Mouse (Mus musculus) olfactory bulb, adult 2 months (tissue): ENCODE measurements around the gene Kdelc2.

Experiments
- CTCF ChIP-seq: fragments of 200-500 bp; IDR thresholded peaks from 2 replicates; pipeline ENCODE4 v1.5.1; 2012; ENCODE audit warnings: low read depth, mild to moderate bottlenecking, low read length, moderate library complexity; ENCODE audit not compliant: insufficient read depth
- POLR2A ChIP-seq: fragments of 200-500 bp; IDR thresholded peaks from 2 replicates; pipeline ENCODE4 v1.6.1; 2012; ENCODE audit warnings: mild to moderate bottlenecking, low read depth, low read length, moderate library complexity; ENCODE audit not compliant: insufficient read depth

DNA sequence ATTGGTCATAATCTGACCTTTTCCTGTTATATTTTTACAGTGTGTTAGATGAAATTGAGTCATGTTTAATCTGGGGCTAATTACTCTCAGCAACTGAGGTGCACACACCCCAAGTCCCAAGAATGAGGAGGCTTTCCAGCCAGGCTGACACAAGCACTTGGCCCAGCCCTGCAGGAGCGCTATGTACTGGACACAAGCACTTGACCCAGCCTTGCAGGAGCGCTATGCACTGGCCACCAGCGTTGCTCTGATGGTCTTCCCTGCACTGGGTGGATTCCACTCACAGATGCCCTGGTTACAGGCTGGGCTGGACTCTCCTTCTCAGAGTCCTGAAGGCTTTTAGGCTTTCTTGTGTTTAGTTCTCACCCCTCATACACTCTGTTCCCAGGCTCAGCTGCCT lies 5.3 kb downstream of the Kdelc2 start:
- no peak for TF ChIP-seq CTCF
- no peak for TF ChIP-seq POLR2A
